Mouse (Mus musculus): Measurements from ENCODE around the gene Slc22a18. TPM values are rescaled to one million over a fixed set of nuclear protein-coding genes. Genes with fewer than 3 reads are reported as not detected.

Gene Slc22a18
- polyA plus RNA-seq, 2 experiments: 7.2 to 9.4 TPM

DNA sequence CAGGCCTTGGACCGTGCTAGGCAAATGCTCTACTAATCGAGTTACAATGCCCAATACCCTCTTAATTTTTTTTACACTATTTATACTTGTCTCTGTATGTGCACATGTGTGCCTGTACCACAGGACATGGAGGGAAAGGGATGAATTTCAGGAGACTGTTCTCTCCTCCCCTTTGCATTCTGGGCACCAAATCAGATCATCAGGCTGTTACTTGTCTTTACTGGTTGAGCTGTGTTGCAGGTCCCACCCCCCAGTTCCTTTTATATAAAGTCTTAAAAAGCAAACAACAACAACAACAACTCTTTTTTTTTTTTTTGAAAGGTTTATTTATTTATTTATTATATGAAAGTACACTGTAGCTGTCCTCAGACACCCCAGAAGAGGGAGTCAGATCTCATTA is 31.9 kb downstream of the Slc22a18 start:
- peaks cover 40% of the 10 kb centered on the region for H3K27me3 ChIP-seq (ENCODE audit: control insufficient read depth, insufficient read depth, low read length)
- H3K36me3 ChIP-seq (replicated peaks; ENCODE audit: control insufficient read depth, insufficient read depth, low read depth): no peaks in the 10 kb centered on the region
- H3K9ac ChIP-seq (replicated peaks): no peak overlapping the region
- no peak overlapping the region for H3K4me3 ChIP-seq (ENCODE audit: insufficient read depth in 1 of 2, low read depth in 2 of 2, low read length in 2 of 2)
- H3K27ac ChIP-seq: no peak overlapping the region
- WGBS (ENCODE audit: insufficient replicate concordance): 60% methylated on average over 2 of the region's 2 CpGs
- ATAC-seq (ENCODE audit: insufficient read depth): no peak
- no peak for TF ChIP-seq EP300 (IDR thresholded peaks at IDR 0.05; ENCODE audit: low read depth)
- TF ChIP-seq CTCF (IDR thresholded peaks at IDR 0.05; ENCODE audit: low read depth): no peak
- no peaks in the 10 kb centered on the region for H3K4me1 ChIP-seq (replicated peaks; ENCODE audit: control insufficient read depth in 2 of 2, insufficient read depth in 2 of 2, low read length in 1 of 2)
- no peak for DNase-seq (ENCODE audit: low read depth in 3 of 3, low spot score in 3 of 3)
- H3K4me2 ChIP-seq (ENCODE audit: low read depth): no peak overlapping the region
- H3K9me3 ChIP-seq (ENCODE audit: control insufficient read depth, low read length): no peaks in the 10 kb centered on the region

GRCm38 (mm10) chr7:143505823-143506222 is 32.3 kb downstream of the Slc22a18 start:
- ATAC-seq (ENCODE audit: insufficient read depth) (no peak), DNase-seq (ENCODE audit: low read depth in 3 of 3, low spot score in 3 of 3) (peak; percentile 26 to 44 (median 37))
- Histone ChIP-seq H3K9me3 (ENCODE audit: control insufficient read depth, low read length) (no peaks in the 10 kb centered on the region), H3K36me3 (replicated peaks; ENCODE audit: control insufficient read depth, insufficient read depth, low read depth) (no peaks in the 10 kb centered on the region), H3K27me3 (ENCODE audit: control insufficient read depth, insufficient read depth, low read length) (peaks cover 36% of the 10 kb centered on the region), H3K4me2 (ENCODE audit: low read depth) (no peak overlapping the region), H3K27ac (no peak overlapping the region), H3K4me1 (replicated peaks; ENCODE audit: control insufficient read depth in 2 of 2, insufficient read depth in 2 of 2, low read length in 1 of 2) (no peaks in the 10 kb centered on the region), H3K4me3 (ENCODE audit: insufficient read depth in 1 of 2, low read depth in 2 of 2, low read length in 2 of 2) (no peak overlapping the region), H3K9ac (replicated peaks) (no peak overlapping the region)
- TF ChIP-seq EP300 (IDR thresholded peaks at IDR 0.05; ENCODE audit: low read depth) (no peak), CTCF (IDR thresholded peaks at IDR 0.05; ENCODE audit: low read depth) (peak; percentile 77)
- 14% methylated on average over 11 of the region's 11 CpGs for WGBS (ENCODE audit: insufficient replicate concordance)

DNA sequence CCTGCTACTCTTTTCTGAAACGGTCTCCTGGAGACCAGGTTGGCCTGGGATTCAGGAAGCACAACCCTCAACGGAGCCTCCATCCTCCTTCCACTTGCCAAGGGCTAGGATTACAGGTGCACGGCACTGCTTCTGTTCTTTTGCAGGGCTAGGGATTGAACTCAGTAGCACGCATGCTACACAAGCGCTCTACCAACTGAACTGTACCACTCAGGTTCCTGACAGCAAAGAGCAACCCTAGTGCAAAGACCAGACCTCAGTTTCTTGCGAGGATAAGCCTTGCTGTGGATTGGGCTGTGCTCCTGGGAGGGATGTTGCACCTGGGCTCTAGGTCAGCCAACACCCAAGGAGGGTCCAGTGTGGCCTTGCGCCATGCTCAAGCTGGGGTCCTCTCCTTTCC is 32.7 kb downstream of the Slc22a18 start:
- ATAC-seq (ENCODE audit: insufficient read depth) (no peak), DNase-seq (ENCODE audit: low read depth in 3 of 3, low spot score in 3 of 3) (no peak)
- Histone ChIP-seq H3K4me3 (ENCODE audit: insufficient read depth in 1 of 2, low read depth in 2 of 2, low read length in 2 of 2) (no peak overlapping the region), H3K27me3 (ENCODE audit: control insufficient read depth, insufficient read depth, low read length) (peaks cover 31% of the 10 kb centered on the region), H3K9me3 (ENCODE audit: control insufficient read depth, low read length) (no peaks in the 10 kb centered on the region), H3K9ac (replicated peaks) (no peak overlapping the region), H3K27ac (no peak overlapping the region), H3K36me3 (replicated peaks; ENCODE audit: control insufficient read depth, insufficient read depth, low read depth) (no peaks in the 10 kb centered on the region), H3K4me1 (replicated peaks; ENCODE audit: control insufficient read depth in 2 of 2, insufficient read depth in 2 of 2, low read length in 1 of 2) (no peaks in the 10 kb centered on the region), H3K4me2 (ENCODE audit: low read depth) (no peak overlapping the region)
- WGBS (ENCODE audit: insufficient replicate concordance): 54% methylated on average over 7 of the region's 7 CpGs
- no peak for TF ChIP-seq EP300 (IDR thresholded peaks at IDR 0.05; ENCODE audit: low read depth)
- no peak for TF ChIP-seq CTCF (IDR thresholded peaks at IDR 0.05; ENCODE audit: low read depth)

DNA sequence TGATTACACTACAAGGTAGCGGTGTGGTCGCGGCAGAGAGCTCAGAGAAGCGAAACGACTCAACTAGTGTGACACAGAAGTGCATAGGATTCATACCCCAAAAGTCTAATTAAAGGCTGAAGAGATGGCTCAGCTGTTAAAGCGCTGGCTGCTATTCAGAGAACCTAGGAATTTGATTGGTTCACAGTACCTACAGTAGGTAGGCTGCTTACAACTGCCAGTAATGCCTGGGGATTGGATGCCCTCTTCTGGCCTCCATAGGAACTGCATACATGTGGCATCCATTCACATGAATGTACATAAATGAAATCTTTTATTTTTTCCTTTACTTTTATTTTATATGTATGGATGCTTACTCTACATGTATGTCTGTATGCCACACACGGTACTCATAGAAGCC is 33.1 kb downstream of the Slc22a18 start:
- Histone ChIP-seq H3K4me1 (replicated peaks; ENCODE audit: control insufficient read depth in 2 of 2, insufficient read depth in 2 of 2, low read length in 1 of 2) (no peaks in the 10 kb centered on the region), H3K27me3 (ENCODE audit: control insufficient read depth, insufficient read depth, low read length) (peaks cover 27% of the 10 kb centered on the region), H3K4me2 (ENCODE audit: low read depth) (no peak overlapping the region), H3K9me3 (ENCODE audit: control insufficient read depth, low read length) (no peaks in the 10 kb centered on the region), H3K27ac (no peak overlapping the region), H3K36me3 (replicated peaks; ENCODE audit: control insufficient read depth, insufficient read depth, low read depth) (no peaks in the 10 kb centered on the region), H3K9ac (replicated peaks) (no peak overlapping the region), H3K4me3 (ENCODE audit: insufficient read depth in 1 of 2, low read depth in 2 of 2, low read length in 2 of 2) (no peak overlapping the region)
- ATAC-seq (ENCODE audit: insufficient read depth): no peak
- peak; percentile 26 to 39 (median 37) for DNase-seq (ENCODE audit: low read depth in 3 of 3, low spot score in 3 of 3)
- no peak for TF ChIP-seq EP300 (IDR thresholded peaks at IDR 0.05; ENCODE audit: low read depth)
- peak; percentile 79 for TF ChIP-seq CTCF (IDR thresholded peaks at IDR 0.05; ENCODE audit: low read depth)
- WGBS (ENCODE audit: insufficient replicate concordance): 21% methylated on average over 7 of the region's 7 CpGs

GRCm38 (mm10) chr7:143509566-143509965 is 36.0 kb downstream of the Slc22a18 start:
- ATAC-seq (ENCODE audit: insufficient read depth) (no peak), DNase-seq (ENCODE audit: low read depth in 3 of 3, low spot score in 3 of 3) (no peak)
- Histone ChIP-seq H3K4me1 (replicated peaks; ENCODE audit: control insufficient read depth in 2 of 2, insufficient read depth in 2 of 2, low read length in 1 of 2) (no peaks in the 10 kb centered on the region), H3K9ac (replicated peaks) (no peak overlapping the region), H3K4me2 (ENCODE audit: low read depth) (no peak overlapping the region), H3K27me3 (ENCODE audit: control insufficient read depth, insufficient read depth, low read length) (peaks cover 4% of the 10 kb centered on the region; the same call in 1 of the 2 replicates), H3K9me3 (ENCODE audit: control insufficient read depth, low read length) (no peaks in the 10 kb centered on the region), H3K27ac (no peak overlapping the region), H3K36me3 (replicated peaks; ENCODE audit: control insufficient read depth, insufficient read depth, low read depth) (peaks cover 14% of the 10 kb centered on the region), H3K4me3 (ENCODE audit: insufficient read depth in 1 of 2, low read depth in 2 of 2, low read length in 2 of 2) (no peak overlapping the region)
- TF ChIP-seq EP300 (IDR thresholded peaks at IDR 0.05; ENCODE audit: low read depth) (no peak), CTCF (IDR thresholded peaks at IDR 0.05; ENCODE audit: low read depth) (no peak)
- 53% methylated on average over 1 of the region's 1 CpGs for WGBS (ENCODE audit: insufficient replicate concordance)

Data from liver, embryonic 14.5 days (tissue).